Mouse (Mus musculus) spleen, postnatal 4 days (tissue): ENCODE results near the gene Clk3.
"Not testable (repeated sequence)": the region's sequence is repeated elsewhere in the genome, so short reads cannot be mapped to it uniquely, and the experiment has no call there.

ENCODE experiments used
- DNase-seq, 2 experiments: peaks; one replicate each; pipeline ENCODE4 v3.0.0; 2022; ENCODE audit warnings: low spot score in 2 of 2

Clk3 gene

DNA sequence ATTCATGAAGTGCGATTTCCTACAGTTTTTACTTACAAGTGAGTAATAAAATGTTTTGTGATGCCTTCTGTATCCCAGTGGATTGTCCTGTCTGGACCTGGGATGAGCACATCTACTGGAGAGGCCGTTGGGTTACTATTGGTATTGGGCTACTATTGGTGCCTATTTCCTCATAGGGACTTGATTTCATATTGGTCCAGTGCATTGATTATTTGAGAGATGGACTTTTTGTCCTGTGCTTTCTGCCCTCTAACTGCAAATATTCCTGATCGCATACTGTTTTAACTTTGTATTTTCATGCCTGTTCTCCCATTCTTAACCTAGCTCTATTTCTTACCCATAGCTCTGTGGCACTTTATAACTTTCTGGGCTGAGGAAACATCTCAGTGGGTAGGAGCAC, 41.0 kb downstream of the Clk3 start:
- DNase-seq, result no peak

DNA sequence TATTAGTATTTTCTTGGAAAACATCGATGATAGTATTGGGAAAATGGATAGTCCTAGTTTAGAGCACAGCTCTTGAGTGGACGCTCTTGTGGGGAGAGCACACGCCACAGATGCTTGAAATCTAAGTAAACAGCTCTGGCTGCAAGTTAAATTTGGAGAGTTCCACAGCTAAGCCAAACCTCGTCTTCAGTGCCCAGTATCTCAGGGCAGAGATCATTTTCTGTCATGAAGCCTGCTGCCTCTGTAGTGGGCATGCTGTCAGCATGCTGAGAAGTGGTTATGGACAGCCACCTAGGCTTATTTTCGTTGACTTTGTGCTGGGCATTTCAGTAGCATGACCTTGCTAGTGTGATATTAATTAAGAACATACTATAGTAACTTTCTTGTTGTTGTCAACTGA, 41.9 kb downstream of the Clk3 start:
- no peak for DNase-seq

DNA sequence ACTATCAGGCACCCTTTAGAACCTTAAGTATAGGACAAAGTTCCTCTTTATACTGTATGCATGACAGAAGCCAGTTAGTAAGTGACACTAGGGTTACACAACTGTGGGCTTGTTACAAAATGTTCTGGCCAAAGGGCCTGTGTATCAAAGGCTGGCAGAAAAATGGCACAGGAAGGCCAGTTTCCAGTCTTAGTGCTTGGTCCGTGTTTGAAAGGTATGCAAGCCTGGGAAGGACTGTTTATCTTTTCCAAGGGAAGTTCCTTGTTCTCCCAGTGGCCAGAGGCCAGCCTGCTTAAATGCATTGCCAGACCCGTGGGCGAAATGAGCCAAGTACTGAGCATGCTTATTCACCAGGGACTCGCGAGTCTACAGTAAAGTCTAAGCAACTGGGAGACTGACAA, 42.3 kb downstream of the Clk3 start:
- DNase-seq, result no peak

DNA sequence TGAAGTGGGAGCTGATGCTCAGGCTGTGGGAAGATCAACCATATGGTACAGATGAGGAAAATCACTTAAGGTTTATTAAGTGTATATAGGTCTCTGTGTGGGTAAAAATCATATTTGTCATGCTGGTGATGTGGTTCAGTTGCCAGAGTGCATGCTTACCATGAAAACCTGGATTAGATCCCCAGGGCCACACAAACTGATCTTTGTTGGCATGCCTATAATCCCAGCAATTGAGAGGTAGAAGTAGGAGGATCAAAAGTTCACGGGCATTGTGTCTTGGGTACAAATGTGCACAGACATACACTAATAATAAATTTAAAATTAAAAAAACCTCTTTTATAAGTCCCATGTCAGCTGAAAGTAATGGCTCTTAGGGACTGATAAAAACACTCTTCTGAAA, 43.3 kb downstream of the Clk3 start:
- no peak for DNase-seq

DNA sequence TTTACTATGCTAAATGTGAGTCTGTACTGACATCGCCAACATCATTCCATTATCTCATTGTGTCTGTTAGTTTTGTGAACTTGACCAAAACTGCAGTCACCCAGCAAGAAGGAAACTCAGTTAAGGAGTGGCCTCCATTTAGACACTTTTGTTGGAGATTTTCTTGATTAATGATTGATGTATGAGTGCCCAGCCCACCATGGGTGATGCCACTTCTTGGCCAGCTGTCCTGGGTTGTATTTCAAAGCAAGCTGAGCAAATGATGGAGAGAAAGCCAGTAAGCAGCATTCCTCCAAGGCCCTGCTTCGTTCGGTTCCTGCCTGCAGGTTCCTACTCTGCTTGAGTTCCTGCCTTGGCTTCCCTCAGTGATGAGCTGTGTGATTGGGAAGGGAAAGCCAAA, 44.9 kb downstream of the Clk3 start:
- no peak for DNase-seq

DNA sequence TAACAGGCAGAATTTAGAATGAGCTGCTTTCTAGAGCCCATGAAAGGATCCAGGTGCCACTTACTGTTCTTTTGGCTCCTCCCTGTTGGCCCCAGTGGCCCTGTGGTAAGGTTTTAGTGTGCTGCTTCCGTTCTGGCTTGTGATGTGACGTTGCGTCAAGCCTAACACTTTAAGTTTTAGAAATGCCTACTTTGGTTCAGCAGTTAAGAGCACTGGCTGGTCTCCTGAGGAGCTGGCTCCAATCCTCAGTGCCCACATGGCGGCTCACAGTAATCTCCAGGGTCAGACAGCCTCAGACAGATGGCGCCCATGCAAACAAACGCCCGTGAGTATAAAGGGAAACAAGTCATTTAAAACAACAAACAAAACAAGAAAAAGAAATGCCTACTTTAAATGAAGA, 47.3 kb downstream of the Clk3 start:
- DNase-seq, result no peak

DNA sequence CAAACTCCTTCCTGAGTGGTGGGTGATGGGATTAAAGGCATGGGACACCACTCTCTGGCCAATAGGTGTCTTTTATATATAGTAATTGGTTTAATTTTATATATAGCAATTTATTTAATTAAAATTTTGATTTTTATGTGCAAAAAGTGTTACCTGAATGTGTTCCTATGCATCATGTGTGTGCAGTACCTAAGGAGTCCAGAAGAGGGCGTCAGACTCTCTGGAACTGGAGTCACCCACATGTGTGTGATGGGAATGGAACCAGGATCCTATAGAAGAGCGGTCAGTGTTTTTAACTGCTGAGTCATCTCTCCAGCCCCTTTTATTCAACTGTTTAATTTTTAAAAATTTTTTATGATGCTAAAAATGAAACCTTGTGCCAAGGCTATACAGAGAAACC, 53.5 kb downstream of the Clk3 start:
- DNase-seq, result no peak

DNA sequence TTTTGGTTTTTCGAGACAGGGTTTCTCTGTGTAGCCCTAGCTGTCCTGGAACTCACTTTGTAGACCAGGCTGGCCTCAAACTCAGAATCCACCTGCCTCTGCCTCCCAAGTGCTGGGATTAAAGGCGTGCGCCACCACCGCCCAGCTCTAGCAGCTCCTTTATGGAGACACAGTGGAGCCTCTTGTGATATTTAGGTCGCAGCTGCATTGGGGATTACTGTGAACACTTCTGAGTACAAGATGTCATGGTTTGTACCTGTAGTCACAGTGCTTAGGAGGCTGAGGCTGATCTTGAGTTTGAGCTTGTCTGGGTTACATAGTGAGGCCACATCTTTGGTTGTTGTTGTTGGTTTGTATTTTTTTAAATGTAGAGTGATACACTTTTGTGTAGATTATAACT, 55.4 kb downstream of the Clk3 start:
- not testable (repeated sequence) for DNase-seq

DNA sequence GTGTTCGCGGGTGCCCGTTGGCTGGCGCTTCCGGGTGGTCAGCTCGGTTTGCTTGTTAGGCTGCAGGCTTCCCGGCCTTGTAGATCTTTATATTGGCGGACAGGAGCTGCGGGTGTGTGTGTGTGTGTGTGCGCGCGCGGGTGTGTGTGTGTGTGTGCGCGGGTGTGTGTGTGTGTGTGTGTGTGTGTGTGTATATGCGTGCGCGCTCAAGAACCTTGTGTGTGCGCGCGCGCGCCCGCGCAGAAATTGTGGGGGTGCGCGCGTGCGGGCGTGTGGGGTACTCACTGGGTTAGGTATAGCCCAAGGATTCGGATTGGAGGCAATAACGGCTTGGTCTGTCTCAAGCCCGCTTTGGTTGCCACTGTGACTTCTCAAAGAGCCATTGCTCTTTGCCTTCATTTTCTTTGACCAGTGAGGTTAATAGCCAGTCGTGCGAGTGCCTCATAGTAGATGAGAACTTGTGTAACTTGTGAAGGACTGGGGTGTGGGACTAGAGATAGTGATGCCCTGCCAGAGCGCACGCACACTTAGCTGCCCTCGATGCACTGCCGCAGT, 56.9 kb downstream of the Clk3 start:
- peak; percentile 45 to 73 for DNase-seq

DNA sequence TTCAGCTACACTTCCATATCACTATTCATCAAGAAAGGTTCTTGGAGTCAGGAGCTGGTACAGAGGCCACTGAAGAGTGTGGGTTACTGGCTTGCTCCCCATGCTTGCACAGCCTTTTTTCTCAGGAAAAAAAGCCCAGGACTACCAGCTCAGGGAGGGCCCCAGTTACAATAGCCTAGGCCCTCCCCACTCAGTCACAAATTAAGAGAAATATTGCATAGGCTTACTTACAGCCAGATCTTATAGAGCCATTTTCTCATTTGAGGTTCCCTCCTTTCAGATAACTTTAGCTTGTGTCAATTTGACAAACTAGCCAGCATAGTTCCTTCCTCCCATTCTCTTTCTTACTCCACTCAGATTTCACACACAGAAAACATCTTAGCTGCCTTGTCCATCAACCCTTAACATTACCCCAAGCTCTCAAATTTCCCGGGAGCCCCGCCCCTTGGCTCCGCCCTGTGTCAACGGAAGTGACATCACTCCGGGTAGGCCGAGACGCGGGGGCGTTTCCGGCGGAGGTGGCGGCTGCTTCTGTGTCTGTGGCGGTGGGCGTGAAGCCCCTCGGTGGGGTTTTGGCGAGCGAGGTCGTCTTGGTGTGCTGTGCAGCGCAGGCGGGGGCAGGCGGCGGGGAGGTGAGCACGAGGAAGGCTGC, 57.5 kb downstream of the Clk3 start, which contains the start of gene Edc3:
Edc3 (plus strand) TSS at position 473 of the 652 bp plus-strand sequence.
- DNase-seq, result peak; percentile 89 to 94

DNA sequence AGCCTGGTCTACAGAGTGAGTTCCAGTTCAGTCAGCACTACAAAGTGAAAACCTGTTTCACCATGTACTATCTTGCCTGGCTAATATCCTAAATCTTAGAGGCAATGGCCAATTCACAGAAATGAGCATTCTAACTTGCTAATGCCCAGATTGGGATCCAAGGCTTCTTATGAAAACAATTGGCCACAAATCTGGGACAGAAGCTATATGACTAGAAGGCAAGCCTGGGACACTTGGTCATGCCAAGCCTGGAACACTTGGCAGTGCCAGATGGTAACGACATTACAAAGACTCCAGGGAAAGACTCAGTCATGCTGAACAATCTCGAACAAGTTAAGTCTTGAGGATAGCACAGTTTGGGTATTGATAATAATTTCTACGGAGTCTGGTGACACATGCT, 59.2 kb downstream of the Clk3 start:
- DNase-seq, result no peak
